Mouse (Mus musculus): ENCODE results near the gene Lrrc75a. TPM values are rescaled to one million over a fixed set of nuclear protein-coding genes. Genes with fewer than 3 reads are reported as not detected.

Lrrc75a gene
- total RNA-seq, 2 experiments from 2014 or later, result 18.0 to 20.0 TPM

DNA sequence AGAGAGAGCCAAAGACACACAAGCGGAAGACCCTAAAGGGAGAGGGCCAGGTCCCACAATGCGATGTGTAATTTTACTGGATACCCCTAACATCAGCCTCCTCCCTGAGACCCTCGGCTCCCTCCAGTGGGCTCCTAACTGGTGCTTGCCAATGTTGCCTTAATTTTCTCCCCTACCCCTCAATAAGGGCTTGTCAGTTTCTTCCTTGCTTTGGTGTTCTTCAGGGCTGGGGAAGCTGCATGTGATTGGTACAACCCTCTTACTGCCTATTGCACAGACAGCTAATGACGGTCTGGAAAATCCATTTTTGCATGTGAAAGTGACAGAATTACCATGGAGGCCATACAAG is 1.9 kb downstream of the Lrrc75a start:
- DNase-seq (ENCODE audit: low spot score in 2 of 2), result no peak
- intact Hi-C loops (cut with DNase I), result no loop called here

DNA sequence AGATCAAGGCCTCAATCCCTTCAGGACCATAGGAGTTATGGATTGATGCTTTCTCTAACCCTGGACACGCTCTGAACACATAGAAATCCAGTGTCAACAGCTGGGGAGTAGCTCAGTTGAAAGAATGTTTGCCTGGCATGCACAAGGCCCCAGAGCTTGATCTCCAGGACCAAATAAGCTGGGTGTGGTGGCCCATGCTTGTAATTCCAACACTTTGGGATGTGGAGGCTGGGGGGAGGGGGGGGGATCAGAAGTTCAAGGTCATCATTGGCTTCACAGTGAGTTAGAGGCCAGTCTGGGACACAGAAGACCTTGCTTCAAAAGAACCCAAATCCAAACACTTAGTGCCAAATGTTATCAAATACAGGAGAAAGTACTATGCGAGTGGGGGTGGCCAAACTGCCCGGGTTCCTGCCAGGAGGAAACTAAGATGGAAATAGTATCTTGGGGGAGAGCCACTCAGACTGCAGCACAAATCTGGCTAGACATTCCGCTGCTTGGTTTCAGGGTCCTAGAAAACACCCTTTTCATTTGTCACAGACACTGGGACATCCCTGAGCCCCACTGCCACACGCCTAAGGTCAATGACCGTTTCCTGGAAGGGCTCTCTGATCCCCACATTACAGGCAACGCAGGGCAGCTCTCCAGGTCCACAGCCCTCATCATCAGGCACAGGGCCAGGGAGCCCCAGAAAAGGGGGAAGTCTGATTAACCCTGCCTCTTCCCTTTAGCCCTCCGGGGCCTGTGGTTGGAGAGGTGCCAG is 2.4 kb downstream of the Lrrc75a start:
- peak; percentile 57 to 90 for DNase-seq (ENCODE audit: low spot score in 2 of 2)
- intact Hi-C loops (cut with DNase I), result no loop called here

DNA sequence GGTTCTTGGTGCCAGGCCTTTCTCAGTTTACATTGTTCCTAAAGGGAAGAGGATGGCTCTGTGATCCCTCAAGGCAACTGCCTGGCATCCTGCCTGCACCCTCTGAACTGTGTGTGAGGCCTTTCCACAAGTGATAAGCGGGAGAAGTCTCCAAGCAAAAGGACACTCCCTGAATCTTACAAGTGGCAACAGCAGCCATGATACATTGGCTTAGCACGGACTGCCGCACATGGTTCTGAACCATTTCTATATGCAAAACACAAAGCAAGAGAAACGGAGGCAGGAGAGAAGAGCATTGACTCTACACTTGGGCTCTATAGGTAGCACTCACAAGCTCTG is 3.0 kb downstream of the Lrrc75a start:
- intact Hi-C loops (cut with DNase I), result no loop called here
- DNase-seq (ENCODE audit: low spot score in 2 of 2), result no peak

DNA sequence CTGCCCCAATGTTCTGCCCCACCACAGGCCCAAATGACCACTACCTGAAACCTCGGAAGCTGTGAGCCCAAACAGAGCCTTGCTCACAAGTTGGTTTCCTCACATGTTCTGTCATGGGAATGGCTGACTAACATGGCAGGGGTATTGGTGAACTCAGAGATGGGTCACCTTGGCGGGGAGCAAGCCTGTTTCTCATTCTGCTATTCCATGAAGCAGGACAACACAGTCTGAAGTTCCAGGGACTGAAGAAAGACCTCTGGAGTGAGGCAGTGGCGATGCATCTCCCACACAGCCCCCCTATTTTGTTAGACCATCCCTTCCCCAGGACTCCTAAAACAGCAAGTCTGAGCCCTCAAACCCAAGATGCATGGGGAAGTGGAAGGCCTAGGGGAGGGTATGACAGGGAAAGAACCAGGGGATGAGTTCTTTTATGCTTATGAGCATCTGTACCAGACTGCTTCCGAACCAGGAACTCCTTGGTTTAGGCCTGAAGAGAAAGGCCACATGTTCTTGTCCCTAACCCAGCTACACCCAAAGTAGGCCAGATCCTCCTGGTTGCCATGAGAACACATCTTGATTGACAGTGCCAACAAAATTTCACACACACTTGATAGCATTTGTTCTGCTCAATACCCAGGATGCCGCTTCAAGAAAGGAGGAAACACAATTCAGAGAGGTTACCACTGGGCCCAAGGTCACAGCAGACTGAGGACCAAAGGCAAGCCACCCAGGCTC is 3.6 kb downstream of the Lrrc75a start:
- intact Hi-C loops (cut with DNase I), result no loop called here
- no peak for DNase-seq (ENCODE audit: low spot score in 2 of 2)

DNA sequence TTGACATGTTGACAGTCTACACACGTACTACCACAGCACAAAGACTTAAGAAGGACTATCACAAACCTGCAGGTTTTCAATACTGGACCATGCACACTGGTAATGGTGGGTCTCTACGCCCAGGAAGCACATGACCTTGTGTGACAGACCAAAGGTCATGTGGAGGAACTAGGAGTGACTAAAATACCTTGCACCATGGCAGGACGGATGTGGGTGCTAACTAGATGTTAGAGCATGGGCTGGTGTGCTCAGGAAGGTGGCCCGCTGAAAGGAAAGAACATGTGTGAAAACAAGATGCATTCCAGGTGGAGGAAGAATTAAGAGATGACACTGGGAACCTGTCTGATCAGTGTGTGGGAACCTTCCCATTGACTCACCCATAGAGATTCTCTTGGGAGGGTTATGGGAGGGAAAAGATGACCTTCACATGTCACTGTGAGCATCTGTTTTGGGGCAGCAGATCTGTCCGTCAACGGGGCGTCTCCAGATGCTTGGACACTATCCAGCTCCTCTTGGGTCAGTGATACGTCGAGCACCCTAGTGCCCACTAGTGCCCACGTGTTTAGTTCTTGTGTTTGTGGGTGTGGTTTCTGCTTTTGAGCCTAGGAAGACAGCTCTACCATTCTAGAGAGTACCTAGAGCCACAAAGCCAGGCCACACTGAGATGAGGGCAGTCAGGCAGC is 4.5 kb downstream of the Lrrc75a start:
- no peak for DNase-seq (ENCODE audit: low spot score in 2 of 2)
- intact Hi-C loops (cut with DNase I), result no loop called here

DNA sequence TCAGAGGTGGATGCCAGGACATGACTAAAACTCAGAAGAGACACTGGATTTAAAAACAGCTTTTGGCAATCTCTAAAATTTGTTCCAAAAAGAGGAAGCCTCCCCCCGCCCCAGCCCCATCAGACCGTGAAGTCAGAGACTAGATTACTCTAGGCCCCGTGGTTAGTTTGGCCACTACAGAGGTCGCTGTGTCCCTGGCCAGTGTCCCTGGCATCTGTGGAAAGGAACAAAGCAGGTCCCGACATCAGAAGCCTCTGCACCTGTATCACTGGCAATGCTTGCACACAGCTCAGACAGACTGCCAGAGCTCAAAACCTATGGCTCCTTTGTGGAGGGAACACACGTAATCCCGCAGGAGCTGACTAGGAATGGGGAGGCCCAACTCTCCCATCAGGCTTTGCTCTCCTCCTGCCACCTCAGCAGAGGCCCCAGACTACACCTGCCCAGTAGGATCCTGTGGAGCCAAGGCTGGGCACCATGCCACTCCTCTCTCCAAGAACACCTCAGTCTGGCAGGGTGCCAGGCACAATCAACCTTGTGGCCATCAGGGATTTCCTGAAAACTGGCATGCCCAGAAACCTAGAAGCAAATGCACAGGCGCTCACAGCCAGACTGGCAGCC is 5.2 kb downstream of the Lrrc75a start:
- intact Hi-C loops (cut with DNase I), result no loop called here
- no peak for DNase-seq (ENCODE audit: low spot score in 2 of 2)

DNA sequence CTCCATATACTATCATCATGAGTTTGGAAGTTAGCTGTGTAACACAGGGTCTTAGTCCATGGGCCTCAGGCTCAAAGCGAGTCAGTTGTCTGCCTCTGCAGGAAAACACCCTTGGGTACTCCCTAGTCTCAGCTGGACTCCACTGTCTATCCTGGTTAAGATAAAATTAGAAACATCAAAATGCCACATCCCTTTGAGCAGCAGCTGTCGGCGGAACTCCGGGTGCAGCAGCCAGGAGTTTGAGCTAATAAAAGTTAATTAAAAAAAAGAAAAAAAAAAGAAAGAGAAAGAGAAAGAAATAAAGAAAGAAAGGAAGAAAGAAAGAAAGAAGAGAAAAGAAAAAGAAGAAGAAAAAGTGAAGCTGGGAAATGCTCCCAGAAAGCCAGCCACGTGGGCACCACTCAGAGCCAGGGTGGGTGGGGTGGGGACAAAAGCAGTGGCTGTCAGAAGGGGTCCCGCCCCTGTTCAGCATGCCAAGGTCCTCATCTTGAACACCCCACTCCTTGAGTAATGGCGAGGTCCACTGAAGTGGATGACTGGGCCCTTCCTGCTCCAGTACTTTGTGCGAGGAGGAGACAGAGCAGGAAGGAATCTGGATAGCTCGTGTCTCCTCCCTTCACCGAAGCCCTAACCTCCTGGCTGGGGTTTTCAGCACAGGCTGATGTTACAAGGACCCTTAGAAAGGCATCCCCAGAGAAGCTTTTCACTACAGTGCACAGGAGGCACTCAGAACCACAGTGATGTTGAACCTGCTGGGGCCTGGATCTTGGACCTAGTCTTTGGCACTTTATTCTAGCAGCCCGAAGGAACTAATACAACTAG is 6.1 kb downstream of the Lrrc75a start:
- no peak for DNase-seq (ENCODE audit: low spot score in 2 of 2)
- intact Hi-C loops (cut with DNase I), result no loop called here

DNA sequence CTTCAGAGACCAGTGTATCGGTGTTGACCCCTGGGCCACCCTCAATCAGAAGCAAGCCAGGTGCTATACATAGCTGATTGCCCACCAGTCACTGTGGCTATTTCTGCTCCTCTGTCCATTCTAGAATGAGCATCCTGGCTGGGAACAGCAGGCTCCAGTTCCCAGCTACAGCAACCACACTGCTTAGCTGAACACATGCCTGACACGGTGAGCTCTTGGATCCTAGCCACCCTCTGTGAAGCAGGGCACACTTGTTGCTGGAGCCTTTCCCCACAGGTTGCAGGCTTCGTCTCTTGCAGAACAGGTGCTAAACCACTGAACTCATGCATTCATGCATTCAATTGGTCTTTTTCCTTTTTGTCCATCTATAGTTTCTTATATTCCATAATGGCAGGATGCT is 7.9 kb downstream of the Lrrc75a start:
- DNase-seq (ENCODE audit: low spot score in 2 of 2), result no peak
- intact Hi-C loops (cut with DNase I), result no loop called here

DNA sequence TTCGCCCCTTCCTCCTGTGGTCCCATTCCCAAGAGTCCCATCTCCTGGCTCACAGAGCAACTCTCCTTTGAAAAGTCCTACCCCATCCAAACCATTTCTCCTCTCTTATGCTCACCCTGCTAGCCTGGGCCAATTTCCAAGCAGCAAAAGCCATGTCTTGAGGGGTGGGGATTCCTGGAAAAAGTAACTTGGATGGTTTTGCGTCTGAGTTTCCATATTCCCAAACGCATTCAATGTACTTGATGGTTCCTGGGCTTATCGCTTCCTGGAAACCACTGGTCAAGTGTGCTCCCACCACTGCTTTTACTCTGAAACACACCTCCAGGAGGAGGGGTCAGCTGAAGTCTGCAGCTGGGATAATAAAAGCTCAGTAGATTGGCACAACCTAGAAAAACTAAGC is 9.9 kb downstream of the Lrrc75a start:
- intact Hi-C loops (cut with DNase I), result no loop called here
- DNase-seq (ENCODE audit: low spot score in 2 of 2), result no peak

DNA sequence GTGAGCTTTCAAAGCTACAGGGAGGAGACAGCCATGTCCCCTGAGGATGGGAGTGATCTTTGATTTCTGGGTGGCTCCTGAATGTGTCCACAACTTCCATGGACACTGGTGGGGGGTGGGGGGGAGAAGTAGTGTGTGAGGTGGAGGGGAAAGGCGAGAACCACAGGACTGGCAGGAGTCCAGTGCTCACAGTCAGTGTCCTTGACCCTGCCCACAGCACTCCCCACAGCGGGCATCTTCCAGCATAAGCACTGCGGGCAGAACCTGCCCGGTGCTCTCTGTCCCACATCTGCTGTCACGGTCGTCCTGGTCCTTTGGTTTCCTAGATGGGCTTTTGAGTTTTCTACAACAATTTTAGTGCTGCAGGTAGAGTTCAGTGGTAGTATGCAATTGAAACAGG is 10.5 kb downstream of the Lrrc75a start:
- no peak for DNase-seq (ENCODE audit: low spot score in 2 of 2)
- intact Hi-C loops (cut with DNase I), result no loop called here

DNA sequence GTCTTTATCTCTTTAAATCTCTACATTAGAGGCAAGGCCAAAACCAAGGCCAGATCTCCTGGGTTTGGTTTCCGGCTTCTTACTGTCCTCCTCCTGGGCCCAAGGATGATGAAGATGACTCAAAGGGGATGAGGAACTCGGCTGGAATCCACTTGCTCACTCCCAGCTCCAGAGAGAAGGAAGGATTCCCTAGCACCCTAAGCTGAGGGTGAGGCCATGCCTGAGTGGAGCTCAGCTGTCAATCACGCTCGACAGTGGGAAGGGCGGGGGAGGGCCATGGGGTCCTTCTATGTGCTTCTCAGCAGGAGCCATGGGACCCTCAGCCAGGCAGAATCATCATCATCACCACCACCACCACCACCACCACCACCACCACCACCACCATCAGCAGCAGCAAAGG is 10.9 kb downstream of the Lrrc75a start:
- intact Hi-C loops (cut with DNase I), result no loop called here
- peak in 1 of 2 experiments; percentile 15 for DNase-seq (ENCODE audit: low spot score in 2 of 2)

DNA sequence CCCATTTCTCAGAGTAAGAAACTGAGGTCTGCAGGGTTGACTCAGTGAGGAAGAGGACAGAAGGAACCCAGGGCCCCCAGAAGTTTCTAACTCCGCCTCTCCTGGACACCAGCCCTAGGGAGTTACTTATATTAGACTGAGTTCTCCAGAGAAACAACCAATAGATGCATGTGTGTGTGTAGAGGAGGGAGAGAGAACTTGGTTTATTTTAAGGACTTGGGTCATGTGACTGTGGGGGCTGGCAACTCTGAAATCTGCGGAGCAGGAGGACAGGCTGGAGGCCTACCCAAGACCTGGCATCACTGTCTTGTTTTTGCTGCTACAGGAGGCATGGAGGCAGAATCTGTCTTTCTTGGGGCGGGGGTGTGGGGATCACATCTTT is 11.5 kb downstream of the Lrrc75a start:
- peak; percentile 55 to 92 for DNase-seq (ENCODE audit: low spot score in 2 of 2)
- intact Hi-C loops (cut with DNase I), result no loop called here

DNA sequence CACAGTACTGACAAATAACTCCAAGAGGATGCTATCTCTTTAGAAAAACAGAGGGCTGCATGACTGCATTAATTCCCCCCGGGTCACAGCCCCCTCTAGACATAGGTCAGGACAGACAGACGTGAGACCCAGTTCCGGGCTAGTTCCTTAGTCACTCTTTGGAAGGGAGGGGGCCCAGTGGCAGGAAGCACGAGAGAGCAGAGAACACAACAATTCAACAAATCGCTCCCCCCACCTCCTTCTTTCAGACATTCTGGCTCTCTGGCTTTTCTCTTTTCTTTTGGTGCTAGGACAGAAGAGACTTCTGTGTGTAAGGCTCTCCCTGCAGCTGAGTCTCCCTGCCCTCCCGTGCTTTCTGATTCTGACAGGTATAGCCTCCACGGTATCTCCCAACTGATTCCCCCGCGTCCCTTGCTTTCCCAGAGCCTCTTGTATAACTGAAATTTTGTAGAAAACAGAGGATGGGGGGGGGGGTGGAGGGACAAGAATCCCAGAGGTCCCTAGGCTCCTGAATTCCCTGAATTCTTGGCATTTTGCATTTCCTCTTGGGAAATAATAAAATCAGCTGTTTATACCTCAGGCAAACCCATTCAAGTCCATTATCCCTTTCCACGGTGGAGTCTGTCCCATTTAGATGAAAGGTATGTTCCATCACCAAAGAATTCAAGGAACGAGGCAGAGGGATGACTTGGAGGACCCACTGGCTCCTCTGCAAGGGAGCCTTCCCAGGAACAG is 12.1 kb downstream of the Lrrc75a start:
- no peak for DNase-seq (ENCODE audit: low spot score in 2 of 2)
- intact Hi-C loops (cut with DNase I), result no loop called here

DNA sequence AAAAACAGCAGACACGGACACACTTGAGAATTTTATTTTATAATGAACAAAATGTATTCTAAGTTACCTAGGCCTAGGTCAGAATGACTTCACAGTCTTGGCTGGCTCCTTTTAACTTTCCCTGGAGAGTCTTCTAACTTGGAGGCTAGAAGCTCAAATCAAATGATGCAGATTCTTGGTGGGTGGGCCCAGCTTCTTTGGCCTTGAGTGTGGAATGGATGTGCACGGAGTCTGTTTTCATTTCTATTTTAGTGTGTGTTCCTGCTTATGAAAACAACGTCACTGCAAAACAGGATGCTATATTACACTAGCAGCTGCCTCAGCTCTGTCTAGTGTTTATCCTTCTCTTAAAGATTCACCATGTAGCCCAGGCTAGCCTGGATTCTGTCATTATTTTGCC is 12.9 kb downstream of the Lrrc75a start:
- DNase-seq (ENCODE audit: low spot score in 2 of 2), result no peak
- intact Hi-C loops (cut with DNase I), result no loop called here

DNA sequence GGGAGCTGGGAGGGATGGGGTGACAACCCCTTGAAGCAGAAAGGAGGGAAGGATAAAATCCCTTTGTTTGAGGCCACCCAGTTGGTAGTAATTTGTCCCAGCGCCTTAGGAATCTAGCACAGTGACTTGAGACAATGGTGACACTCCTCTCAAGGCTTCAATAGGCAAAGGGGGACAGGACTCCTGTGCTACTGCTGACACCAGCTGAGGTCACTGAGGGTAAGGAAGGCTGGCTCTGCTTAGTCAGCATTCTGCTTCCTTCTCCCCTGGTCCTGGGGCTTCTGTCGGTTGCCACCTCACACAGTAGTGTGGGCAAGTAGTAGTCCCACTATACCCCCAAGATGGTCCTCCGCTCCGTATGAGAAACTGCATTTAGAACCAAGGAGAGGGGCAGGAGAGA is 17.2 kb downstream of the Lrrc75a start:
- intact Hi-C loops (cut with DNase I), result no loop called here

DNA sequence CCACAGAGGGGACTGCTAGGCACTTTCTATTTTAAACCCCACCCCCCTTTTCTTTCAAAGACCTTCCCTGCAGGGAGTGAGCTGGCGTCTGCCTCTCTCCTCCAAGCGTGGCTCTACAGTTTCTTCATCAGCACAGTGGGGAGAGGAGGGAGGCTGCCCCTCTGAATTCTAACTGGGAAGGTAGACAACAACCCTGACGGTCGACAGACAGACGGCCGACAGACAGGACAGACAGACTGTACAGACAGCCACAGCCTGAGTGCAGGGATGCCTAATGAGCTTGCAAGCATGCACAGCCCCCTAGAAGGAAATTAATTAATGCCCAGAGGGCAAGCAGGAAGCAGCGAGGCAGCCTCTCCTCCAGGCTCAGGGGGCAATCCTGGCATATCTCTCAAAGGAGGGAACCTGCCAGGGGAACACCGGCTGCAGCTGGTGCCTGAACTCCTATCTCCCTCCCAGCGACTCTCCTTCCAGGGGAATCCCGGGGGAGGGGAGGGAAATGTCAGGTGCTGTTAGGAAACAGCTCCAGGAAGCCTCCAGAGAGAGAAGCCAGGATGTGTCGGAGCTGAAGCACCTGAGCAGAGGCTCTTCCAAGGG is 18.0 kb downstream of the Lrrc75a start:
- intact Hi-C loops (cut with DNase I), result no loop called here
- no peak for DNase-seq (ENCODE audit: low spot score in 2 of 2)

More for the DNA sequence above, 17.2 kb downstream of the Lrrc75a start:
- no peak for DNase-seq (ENCODE audit: low spot score in 2 of 2)

DNA sequence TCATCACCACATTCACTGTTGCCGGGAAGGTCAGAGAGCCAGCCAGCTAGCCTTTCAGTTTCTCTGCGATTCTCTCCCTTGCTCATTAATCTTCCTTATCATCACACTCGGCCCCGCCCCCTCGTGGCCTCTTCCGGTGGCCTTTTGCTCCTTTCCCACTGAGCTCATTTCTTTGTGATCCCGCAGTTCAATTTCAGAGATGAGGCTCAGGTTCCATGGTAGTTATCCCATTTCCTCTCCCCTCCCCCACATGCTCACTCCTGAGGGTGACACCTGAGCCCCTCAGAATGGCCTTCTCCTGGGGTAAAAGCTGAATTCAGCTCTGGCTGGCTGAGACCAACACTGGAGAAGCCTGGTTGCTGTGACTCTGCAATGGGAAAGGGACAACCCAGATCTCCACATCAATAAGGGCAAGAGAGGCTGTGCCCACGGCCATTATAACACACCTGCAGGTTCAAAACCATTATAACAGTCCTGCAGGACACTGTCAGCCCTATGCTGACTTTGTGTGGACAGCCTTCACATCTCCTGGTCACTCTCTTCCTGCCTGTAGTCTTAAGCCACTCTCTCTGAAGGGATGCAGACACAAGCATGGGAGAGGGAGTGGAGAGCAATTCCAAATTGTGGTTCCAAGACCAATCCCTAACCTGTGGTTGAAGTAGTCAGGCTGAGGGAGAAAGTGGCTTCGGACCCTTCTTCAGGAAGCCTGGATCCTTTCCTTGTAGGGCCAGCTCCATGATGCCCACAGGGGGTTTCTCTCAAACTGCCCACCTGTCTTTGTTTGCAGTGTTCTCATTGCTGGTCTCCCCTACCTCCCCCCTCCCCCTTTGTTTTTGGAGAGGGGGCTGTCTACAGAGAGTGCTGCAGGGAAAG is 18.7 kb downstream of the Lrrc75a start:
- DNase-seq (ENCODE audit: low spot score in 2 of 2), result no peak

More for the DNA sequence above, 18.7 kb downstream of the Lrrc75a start:
- intact Hi-C loops (cut with DNase I), result no loop called here
